Mouse (Mus musculus): ENCODE measurements around the gene Cplx2.

The Cplx2 gene

GRCm38 (mm10) chr13:54371049-54371386 lies at the start of gene Cplx2:
Cplx2 (plus strand) TSS chr13:54371349.
- no peak for DNase-seq (ENCODE audit: low read depth)

GRCm38 (mm10) chr13:54322396-54323306 lies 48.5 kb upstream of the Cplx2 start:
- no peak for DNase-seq (ENCODE audit: low read depth)

- no peak for DNase-seq (ENCODE audit: low read depth)
These were observed 47.6 kb upstream of the Cplx2 start for GRCm38 (mm10) chr13:54323307-54324165.

GRCm38 (mm10) chr13:54324178-54324577 lies 47.0 kb upstream of the Cplx2 start:
- DNase-seq (ENCODE audit: low read depth): no peak

GRCm38 (mm10) chr13:54325814-54326213 lies 45.3 kb upstream of the Cplx2 start:
- DNase-seq (ENCODE audit: low read depth): no peak

GRCm38 (mm10) chr13:54326686-54327447 lies 44.3 kb upstream of the Cplx2 start:
- no peak for DNase-seq (ENCODE audit: low read depth)

GRCm38 (mm10) chr13:54328029-54328428 lies 43.1 kb upstream of the Cplx2 start:
- DNase-seq (ENCODE audit: low read depth): no peak

- DNase-seq (ENCODE audit: low read depth): no peak
These were observed 42.1 kb upstream of the Cplx2 start for GRCm38 (mm10) chr13:54328954-54329490.

- no peak for DNase-seq (ENCODE audit: low read depth)
These were observed 39.1 kb upstream of the Cplx2 start for GRCm38 (mm10) chr13:54331825-54332675.

- DNase-seq (ENCODE audit: low read depth): no peak
These were observed 38.1 kb upstream of the Cplx2 start for GRCm38 (mm10) chr13:54332921-54333477.

- DNase-seq (ENCODE audit: low read depth): no peak
These were observed 34.1 kb upstream of the Cplx2 start for GRCm38 (mm10) chr13:54337058-54337457.

- no peak for DNase-seq (ENCODE audit: low read depth)
These were observed 33.6 kb upstream of the Cplx2 start for GRCm38 (mm10) chr13:54337541-54337940.

- no peak for DNase-seq (ENCODE audit: low read depth)
These were observed 32.3 kb upstream of the Cplx2 start for GRCm38 (mm10) chr13:54338815-54339214.

GRCm38 (mm10) chr13:54345885-54346647 lies 25.1 kb upstream of the Cplx2 start:
- DNase-seq (ENCODE audit: low read depth): no peak

- DNase-seq (ENCODE audit: low read depth): no peak
These were observed 23.1 kb upstream of the Cplx2 start for GRCm38 (mm10) chr13:54348011-54348410.

GRCm38 (mm10) chr13:54349126-54349759 lies 21.9 kb upstream of the Cplx2 start:
- DNase-seq (ENCODE audit: low read depth): no peak

GRCm38 (mm10) chr13:54357420-54357819 lies 13.7 kb upstream of the Cplx2 start:
- DNase-seq (ENCODE audit: low read depth): no peak

GRCm38 (mm10) chr13:54359181-54359580 lies 12.0 kb upstream of the Cplx2 start:
- no peak for DNase-seq (ENCODE audit: low read depth)

GRCm38 (mm10) chr13:54364686-54365085 lies 6.5 kb upstream of the Cplx2 start:
- no peak for DNase-seq (ENCODE audit: low read depth)
